Mouse (Mus musculus): ENCODE measurements around the gene Rbfox1. TPM values are rescaled to one million over a fixed set of nuclear protein-coding genes. Genes with fewer than 3 reads are reported as not detected.

Gene Rbfox1
- polyA plus RNA-seq (2014; fragmentation: Nextera tagmentation; extraction: Ambion mirVana), result 4.6 and 6.0 TPM in 2 replicates

DNA sequence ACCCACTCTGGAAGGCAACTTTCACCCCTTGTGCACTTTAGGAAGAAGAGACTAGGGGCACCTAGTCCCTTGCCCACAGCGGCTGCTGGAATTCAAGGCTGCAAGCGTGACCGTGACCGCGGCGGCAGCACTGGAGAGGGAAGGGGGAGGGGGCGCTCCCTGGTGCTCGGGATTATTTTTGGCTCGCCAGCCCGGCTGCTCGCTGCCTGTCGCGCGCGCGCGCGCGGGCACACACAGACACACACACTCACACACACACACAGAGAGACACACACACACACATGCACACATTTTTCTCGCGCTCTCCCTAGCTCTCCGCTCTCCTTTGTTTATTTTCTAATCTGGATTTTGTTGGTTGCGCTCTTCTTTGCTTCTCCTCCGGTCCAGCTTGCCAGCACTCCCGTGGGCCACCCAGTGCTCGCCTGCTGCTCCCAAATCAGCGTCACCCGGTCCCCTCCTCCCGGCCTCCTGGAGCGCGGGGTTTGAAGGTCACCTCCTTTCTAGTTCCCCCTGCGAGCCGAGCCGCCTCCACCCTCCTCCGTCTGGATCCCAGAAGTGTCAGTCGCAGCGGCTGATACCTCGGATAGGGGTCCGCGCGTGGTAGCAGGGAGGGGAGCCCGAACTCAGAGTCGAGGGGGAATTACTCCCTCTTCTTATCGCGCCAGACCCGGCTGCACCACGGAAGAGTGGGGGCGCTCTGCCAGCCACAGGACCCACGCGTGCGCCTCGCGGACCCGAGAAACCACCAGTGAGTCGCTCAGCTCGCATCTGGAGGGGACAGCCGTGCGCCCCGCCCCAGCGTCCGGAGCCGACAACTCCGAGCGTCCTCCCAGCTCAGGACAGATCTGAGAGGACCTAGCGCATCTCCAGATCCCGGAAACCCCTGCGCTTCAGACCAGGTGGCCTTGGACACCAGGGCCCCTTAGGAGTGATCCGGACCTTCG is at the start of gene Rbfox1:
Gene Rbfox1, plus strand, starts transcription at position 610 of the 944 bp plus-strand sequence.
- no peak for ATAC-seq (replicated peaks; ENCODE audit: low FRiP score)
- Histone ChIP-seq H3K27ac (ENCODE audit: low read depth, low read length) (no peak within 1 kb of the TSS), H3K9ac (ENCODE audit: low read length) (peak within 1 kb of the TSS; percentile 43), H3K4me3 (ENCODE audit: low read depth, low read length) (peak within 1 kb of the TSS; percentile 39), H3K27me3 (ENCODE audit: control insufficient read depth, insufficient read depth, low read length) (peaks cover 26% of the 10 kb centered on the region), H3K4me1 (replicated peaks; ENCODE audit: control insufficient read depth, insufficient read depth, low read length) (no peaks in the 10 kb centered on the region), H3K9me3 (ENCODE audit: control insufficient read depth, low read length) (no peaks in the 10 kb centered on the region), H3K36me3 (ENCODE audit: control insufficient read depth, insufficient read depth, low read length) (no peaks in the 10 kb centered on the region), H3K4me2 (ENCODE audit: low read depth, low read length, severe bottlenecking) (peak within 1 kb of the TSS; percentile 70)
- WGBS, result under 1% methylated on average over 67 of the region's 69 CpGs
- peak; percentile 57 for DNase-seq (ENCODE audit: low spot score)

DNA sequence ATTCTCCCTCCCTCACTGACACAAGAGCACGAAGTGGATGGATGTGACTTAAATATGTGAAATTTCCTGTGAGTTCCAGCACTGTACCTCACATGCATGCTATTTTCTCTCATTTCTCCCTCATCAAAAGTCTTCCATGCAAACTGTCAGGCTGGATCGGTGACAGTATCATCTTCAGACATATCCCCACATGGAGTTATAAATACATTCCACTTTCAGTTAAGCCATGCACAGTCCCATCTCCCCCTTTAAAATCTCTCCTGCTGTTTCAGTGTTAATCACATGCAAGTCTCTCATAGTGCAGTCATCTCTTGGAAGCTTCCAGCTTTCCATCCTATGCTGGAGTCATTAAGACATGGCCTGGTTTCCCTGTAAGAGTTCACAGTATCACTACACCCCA is 48.4 kb upstream of the Rbfox1 start:
- H3K9ac ChIP-seq (ENCODE audit: low read length), result no peak overlapping the region
- H3K4me2 ChIP-seq (ENCODE audit: low read depth, low read length, severe bottlenecking), result no peak overlapping the region
- 93% methylated on average over 2 of the region's 2 CpGs for WGBS
- no peaks in the 10 kb centered on the region for H3K4me1 ChIP-seq (replicated peaks; ENCODE audit: control insufficient read depth, insufficient read depth, low read length)
- ATAC-seq (replicated peaks; ENCODE audit: low FRiP score) (no peak), DNase-seq (ENCODE audit: low spot score) (no peak)
- H3K9me3 ChIP-seq (ENCODE audit: control insufficient read depth, low read length), result no peaks in the 10 kb centered on the region
- H3K27ac ChIP-seq (ENCODE audit: low read depth, low read length), result no peak overlapping the region
- H3K4me3 ChIP-seq (ENCODE audit: low read depth, low read length), result no peak overlapping the region
- no peaks in the 10 kb centered on the region for H3K27me3 ChIP-seq (ENCODE audit: control insufficient read depth, insufficient read depth, low read length)
- no peaks in the 10 kb centered on the region for H3K36me3 ChIP-seq (ENCODE audit: control insufficient read depth, insufficient read depth, low read length)

DNA sequence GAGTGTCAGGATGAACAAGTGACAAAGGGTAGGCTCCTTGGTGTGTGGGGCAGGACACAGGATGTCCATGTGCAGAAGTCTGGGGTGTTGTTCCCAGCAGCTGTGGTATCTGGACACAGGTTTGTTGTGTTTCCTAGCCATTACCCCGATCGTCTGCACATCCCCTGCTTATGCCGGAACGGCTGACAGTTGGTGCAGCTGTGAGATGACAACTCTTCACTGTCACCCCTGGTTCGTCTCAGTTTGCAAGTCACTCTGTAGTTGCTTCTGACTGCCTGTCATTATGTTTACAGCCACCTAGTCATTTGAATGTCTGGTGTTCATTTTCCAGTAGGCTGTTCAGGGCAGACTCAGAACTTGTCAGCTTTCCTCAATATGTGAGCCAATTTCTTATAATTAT is 44.0 kb upstream of the Rbfox1 start:
- no peaks in the 10 kb centered on the region for H3K9me3 ChIP-seq (ENCODE audit: control insufficient read depth, low read length)
- H3K4me2 ChIP-seq (ENCODE audit: low read depth, low read length, severe bottlenecking), result no peak overlapping the region
- H3K4me3 ChIP-seq (ENCODE audit: low read depth, low read length), result no peak overlapping the region

DNA sequence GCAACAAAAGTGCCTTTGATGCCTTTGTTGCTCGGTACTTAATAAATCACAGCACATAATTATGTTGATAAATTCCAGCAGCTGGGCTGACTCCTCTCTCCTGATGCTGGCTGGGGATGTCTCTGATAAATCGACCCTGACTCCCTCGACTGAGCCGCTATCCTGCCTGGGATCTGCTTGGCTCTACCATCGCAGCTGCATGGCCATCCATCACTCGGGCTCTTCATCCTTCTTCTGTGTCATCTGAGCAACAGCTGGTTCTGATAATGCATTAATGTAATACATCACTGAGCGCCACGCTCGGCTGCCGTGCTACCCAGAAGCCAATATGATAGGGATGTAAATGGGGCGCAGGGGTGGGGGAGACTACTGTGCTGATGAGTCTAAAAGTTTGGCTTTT is 39.5 kb upstream of the Rbfox1 start:
- H3K27me3 ChIP-seq (ENCODE audit: control insufficient read depth, insufficient read depth, low read length), result no peaks in the 10 kb centered on the region
- H3K4me1 ChIP-seq (replicated peaks; ENCODE audit: control insufficient read depth, insufficient read depth, low read length), result no peaks in the 10 kb centered on the region
- no peaks in the 10 kb centered on the region for H3K9me3 ChIP-seq (ENCODE audit: control insufficient read depth, low read length)
- H3K4me3 ChIP-seq (ENCODE audit: low read depth, low read length), result no peak overlapping the region
- no peaks in the 10 kb centered on the region for H3K36me3 ChIP-seq (ENCODE audit: control insufficient read depth, insufficient read depth, low read length)
- ATAC-seq (replicated peaks; ENCODE audit: low FRiP score), result no peak
- no peak for DNase-seq (ENCODE audit: low spot score)
- WGBS, result 76% methylated on average over 11 of the region's 11 CpGs
- no peak overlapping the region for H3K9ac ChIP-seq (ENCODE audit: low read length)
- no peak overlapping the region for H3K27ac ChIP-seq (ENCODE audit: low read depth, low read length)
- no peak overlapping the region for H3K4me2 ChIP-seq (ENCODE audit: low read depth, low read length, severe bottlenecking)

More for the DNA sequence above, 44.0 kb upstream of the Rbfox1 start:
- Histone ChIP-seq H3K9ac (ENCODE audit: low read length) (no peak overlapping the region), H3K27ac (ENCODE audit: low read depth, low read length) (no peak overlapping the region), H3K4me1 (replicated peaks; ENCODE audit: control insufficient read depth, insufficient read depth, low read length) (no peaks in the 10 kb centered on the region), H3K36me3 (ENCODE audit: control insufficient read depth, insufficient read depth, low read length) (no peaks in the 10 kb centered on the region), H3K27me3 (ENCODE audit: control insufficient read depth, insufficient read depth, low read length) (no peaks in the 10 kb centered on the region)
- DNase-seq (ENCODE audit: low spot score), result no peak
- no peak for ATAC-seq (replicated peaks; ENCODE audit: low FRiP score)
- WGBS, result 90% methylated on average over 5 of the region's 5 CpGs

DNA sequence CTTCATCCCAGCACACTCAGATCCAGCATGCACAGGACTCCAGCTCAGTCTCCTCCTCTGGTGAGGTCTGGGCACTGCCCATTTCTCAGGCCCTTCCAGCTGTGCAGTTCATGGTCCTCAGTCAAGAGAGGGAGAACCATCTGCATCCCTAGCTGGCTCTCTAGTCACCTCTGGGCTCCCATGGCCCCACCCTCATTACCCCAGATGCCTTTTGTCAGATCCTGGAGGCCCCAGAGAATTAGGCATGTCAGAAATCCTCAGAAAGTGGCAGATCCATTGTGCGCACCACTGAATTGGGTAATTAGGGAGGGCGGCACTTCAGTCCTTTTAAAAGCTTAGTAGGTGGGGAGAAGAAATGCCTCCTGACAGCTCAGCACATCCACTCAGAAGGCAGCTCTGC is 32.1 kb upstream of the Rbfox1 start:
- no peak overlapping the region for H3K4me3 ChIP-seq (ENCODE audit: low read depth, low read length)
- H3K27ac ChIP-seq (ENCODE audit: low read depth, low read length), result no peak overlapping the region
- H3K9me3 ChIP-seq (ENCODE audit: control insufficient read depth, low read length), result no peaks in the 10 kb centered on the region
- H3K4me2 ChIP-seq (ENCODE audit: low read depth, low read length, severe bottlenecking), result no peak overlapping the region
- no peak overlapping the region for H3K9ac ChIP-seq (ENCODE audit: low read length)
- H3K27me3 ChIP-seq (ENCODE audit: control insufficient read depth, insufficient read depth, low read length), result no peaks in the 10 kb centered on the region
- WGBS, result 24% methylated on average over 2 of the region's 2 CpGs
- peak; percentile 56 for DNase-seq (ENCODE audit: low spot score)
- 0 out of 2 replicates have a peak, but pooled peaks have one; percentile 51 for ATAC-seq (replicated peaks; ENCODE audit: low FRiP score)
- H3K4me1 ChIP-seq (replicated peaks; ENCODE audit: control insufficient read depth, insufficient read depth, low read length), result peaks cover 3% of the 10 kb centered on the region; the same call in 1 of the 2 replicates
- no peaks in the 10 kb centered on the region for H3K36me3 ChIP-seq (ENCODE audit: control insufficient read depth, insufficient read depth, low read length)

DNA sequence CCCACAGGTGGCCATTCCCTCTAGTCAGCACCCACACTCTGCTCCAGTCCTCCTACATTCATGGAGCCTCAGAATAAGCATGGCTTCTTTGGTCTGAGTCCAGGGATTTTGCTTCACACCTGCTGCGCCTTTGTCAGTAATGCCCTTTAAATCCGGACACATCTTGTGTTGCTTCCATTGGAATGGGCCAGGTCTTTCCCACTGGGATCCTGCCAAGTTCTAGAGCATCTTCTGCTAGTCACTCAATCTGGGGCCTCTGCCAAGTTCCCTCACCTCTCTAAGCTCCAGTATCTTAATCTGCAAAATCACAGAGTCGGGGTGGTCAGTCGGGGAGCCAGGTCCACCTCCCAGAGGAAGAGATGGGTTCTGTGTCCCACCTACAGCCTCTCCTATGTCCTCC is 20.8 kb upstream of the Rbfox1 start:
- Histone ChIP-seq H3K9me3 (ENCODE audit: control insufficient read depth, low read length) (no peaks in the 10 kb centered on the region), H3K9ac (ENCODE audit: low read length) (no peak overlapping the region), H3K27me3 (ENCODE audit: control insufficient read depth, insufficient read depth, low read length) (no peaks in the 10 kb centered on the region), H3K4me3 (ENCODE audit: low read depth, low read length) (no peak overlapping the region), H3K27ac (ENCODE audit: low read depth, low read length) (no peak overlapping the region), H3K4me2 (ENCODE audit: low read depth, low read length, severe bottlenecking) (no peak overlapping the region), H3K36me3 (ENCODE audit: control insufficient read depth, insufficient read depth, low read length) (no peaks in the 10 kb centered on the region), H3K4me1 (replicated peaks; ENCODE audit: control insufficient read depth, insufficient read depth, low read length) (no peaks in the 10 kb centered on the region)
- DNase-seq (ENCODE audit: low spot score) (no peak), ATAC-seq (replicated peaks; ENCODE audit: low FRiP score) (no peak)
- 79% methylated on average over 4 of the region's 4 CpGs for WGBS

DNA sequence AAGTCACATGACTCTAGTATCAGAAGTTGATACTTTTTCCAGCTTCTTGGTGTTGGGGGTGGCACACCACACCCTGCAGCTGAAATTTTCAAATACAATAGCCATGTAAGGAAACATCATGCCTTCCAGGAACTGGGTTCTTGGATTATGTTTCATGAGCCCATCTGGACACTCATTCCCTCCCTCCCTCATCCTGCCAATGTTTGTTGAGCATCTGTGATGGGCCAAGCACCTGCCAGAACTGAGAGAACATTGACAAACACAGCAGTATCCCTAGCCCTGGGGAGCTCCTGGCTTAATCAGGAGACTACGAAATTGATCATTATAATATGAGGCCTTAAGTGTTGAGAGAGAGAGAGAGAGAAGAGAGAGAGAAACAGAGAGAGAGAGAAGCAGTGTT is 18.2 kb upstream of the Rbfox1 start:
- Histone ChIP-seq H3K27me3 (ENCODE audit: control insufficient read depth, insufficient read depth, low read length) (no peaks in the 10 kb centered on the region), H3K4me3 (ENCODE audit: low read depth, low read length) (no peak overlapping the region), H3K4me1 (replicated peaks; ENCODE audit: control insufficient read depth, insufficient read depth, low read length) (no peaks in the 10 kb centered on the region), H3K4me2 (ENCODE audit: low read depth, low read length, severe bottlenecking) (no peak overlapping the region), H3K9me3 (ENCODE audit: control insufficient read depth, low read length) (no peaks in the 10 kb centered on the region), H3K9ac (ENCODE audit: low read length) (no peak overlapping the region), H3K36me3 (ENCODE audit: control insufficient read depth, insufficient read depth, low read length) (no peaks in the 10 kb centered on the region), H3K27ac (ENCODE audit: low read depth, low read length) (no peak overlapping the region)
- ATAC-seq (replicated peaks; ENCODE audit: low FRiP score) (no peak), DNase-seq (ENCODE audit: low spot score) (no peak)
- WGBS, result 67% methylated on average over 1 of the region's 1 CpGs

DNA sequence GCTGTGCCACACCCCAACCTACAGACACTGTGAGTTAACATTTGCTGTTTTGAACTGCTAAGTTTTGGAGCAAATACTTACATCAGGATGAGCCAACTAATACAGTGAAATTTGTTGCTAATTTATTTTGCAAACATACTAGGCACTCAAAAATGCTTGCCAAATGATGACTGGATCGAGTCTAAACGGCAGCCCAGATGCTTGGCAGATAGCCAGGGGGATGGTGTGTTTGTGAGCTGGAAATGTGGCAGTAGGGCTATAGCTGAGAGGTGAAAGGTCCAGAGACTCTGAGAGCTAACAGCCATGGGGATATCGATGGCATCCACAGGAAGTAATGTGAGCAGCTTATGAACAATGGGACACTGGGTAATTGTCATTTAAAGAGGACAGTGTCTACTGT is 14.8 kb upstream of the Rbfox1 start:
- H3K4me3 ChIP-seq (ENCODE audit: low read depth, low read length), result no peak overlapping the region
- DNase-seq (ENCODE audit: low spot score), result no peak
- WGBS, result 88% methylated on average over 3 of the region's 3 CpGs
- no peaks in the 10 kb centered on the region for H3K4me1 ChIP-seq (replicated peaks; ENCODE audit: control insufficient read depth, insufficient read depth, low read length)
- H3K9ac ChIP-seq (ENCODE audit: low read length), result no peak overlapping the region
- no peak overlapping the region for H3K27ac ChIP-seq (ENCODE audit: low read depth, low read length)
- ATAC-seq (replicated peaks; ENCODE audit: low FRiP score), result no peak
- H3K9me3 ChIP-seq (ENCODE audit: control insufficient read depth, low read length), result no peaks in the 10 kb centered on the region
- H3K4me2 ChIP-seq (ENCODE audit: low read depth, low read length, severe bottlenecking), result no peak overlapping the region
- no peaks in the 10 kb centered on the region for H3K36me3 ChIP-seq (ENCODE audit: control insufficient read depth, insufficient read depth, low read length)
- no peaks in the 10 kb centered on the region for H3K27me3 ChIP-seq (ENCODE audit: control insufficient read depth, insufficient read depth, low read length)

DNA sequence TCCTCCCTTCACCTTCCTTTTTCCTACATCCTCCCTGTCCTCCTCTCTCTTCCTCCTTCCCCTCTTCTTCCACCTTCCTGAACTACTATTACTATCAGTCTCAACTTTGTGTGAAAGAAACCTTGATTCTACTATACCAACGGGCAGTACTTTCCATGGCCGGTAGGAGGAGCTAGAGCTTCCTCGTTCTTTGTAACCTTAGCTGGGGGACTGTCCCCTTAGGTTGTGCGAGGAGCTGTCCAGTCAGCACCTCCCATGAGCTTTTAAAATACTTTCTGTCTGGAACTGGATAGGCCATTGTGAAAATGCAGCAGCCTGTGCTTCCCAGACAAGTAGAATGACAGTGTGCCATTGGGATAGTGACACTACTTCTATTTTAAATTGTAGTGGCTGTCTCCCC is 3.3 kb upstream of the Rbfox1 start:
- peaks cover 26% of the 10 kb centered on the region for H3K27me3 ChIP-seq (ENCODE audit: control insufficient read depth, insufficient read depth, low read length)
- ATAC-seq (replicated peaks; ENCODE audit: low FRiP score), result no peak
- DNase-seq (ENCODE audit: low spot score), result peak; percentile 89
- no peaks in the 10 kb centered on the region for H3K36me3 ChIP-seq (ENCODE audit: control insufficient read depth, insufficient read depth, low read length)
- under 1% methylated on average over 4 of the region's 4 CpGs for WGBS
- no peaks in the 10 kb centered on the region for H3K4me1 ChIP-seq (replicated peaks; ENCODE audit: control insufficient read depth, insufficient read depth, low read length)
- H3K27ac ChIP-seq (ENCODE audit: low read depth, low read length), result no peak overlapping the region
- H3K9me3 ChIP-seq (ENCODE audit: control insufficient read depth, low read length), result no peaks in the 10 kb centered on the region
- H3K4me3 ChIP-seq (ENCODE audit: low read depth, low read length), result no peak overlapping the region
- no peak overlapping the region for H3K9ac ChIP-seq (ENCODE audit: low read length)
- H3K4me2 ChIP-seq (ENCODE audit: low read depth, low read length, severe bottlenecking), result no peak overlapping the region

Data from forebrain, embryonic 11.5 days (tissue).